Mouse (Mus musculus): ENCODE results near the gene Ctbp2. TPM values are rescaled to one million over a fixed set of nuclear protein-coding genes. Genes with fewer than 3 reads are reported as not detected.

Ctbp2 gene
- total and polyA plus RNA-seq, 3 experiments, result 74.9 to 90.7 TPM; not detected in 1

- no peak for TF ChIP-seq CHD1 (IDR thresholded peaks at IDR 0.05; ENCODE audit: low read depth, low read length)
- no peak for TF ChIP-seq MXI1 (IDR thresholded peaks at IDR 0.05; ENCODE audit: low read depth, low read length)
- no peak for TF ChIP-seq GABPA (IDR thresholded peaks at IDR 0.05; ENCODE audit: low read depth, low read length)
- no peak for TF ChIP-seq TCF12 (IDR thresholded peaks at IDR 0.05; ENCODE audit: low read depth, low read length)
- TF ChIP-seq MAZ (IDR thresholded peaks at IDR 0.05; ENCODE audit: low read depth, low read length), result no peak
- TF ChIP-seq MEF2A (IDR thresholded peaks at IDR 0.05; ENCODE audit: extremely low read depth, insufficient replicate concordance, low read depth, low read length, poor library complexity, severe bottlenecking), result no peak
- TF ChIP-seq ZC3H11A (IDR thresholded peaks at IDR 0.05; ENCODE audit: low read depth, low read length), result no peak
- TF ChIP-seq POLR2A (IDR thresholded peaks at IDR 0.05; ENCODE audit: control insufficient read depth in 1 of 2, insufficient read depth in 1 of 2, low read depth in 1 of 2, low read length in 2 of 2, poor library complexity in 1 of 2), result no peak
- TF ChIP-seq GATA1 (IDR thresholded peaks at IDR 0.05; ENCODE audit: low read depth, low read length), result no peak
- H3K9me3 ChIP-seq (replicated peaks; ENCODE audit: insufficient read depth, low read length), result no peaks in the 10 kb centered on the region
- H3K79me2 ChIP-seq (ENCODE audit: control insufficient read depth, insufficient read depth, low read length, poor library complexity), result no peaks in the 10 kb centered on the region
- H3K27ac ChIP-seq (ENCODE audit: control insufficient read depth, low read depth, low read length), result no peak overlapping the region
- H3K9ac ChIP-seq (ENCODE audit: control insufficient read depth, low read depth, low read length, poor library complexity, severe bottlenecking), result no peak overlapping the region
- no peaks in the 10 kb centered on the region for H3K4me1 ChIP-seq (ENCODE audit: control insufficient read depth in 1 of 2, insufficient read depth in 2 of 2, low read length in 2 of 2)
- no peaks in the 10 kb centered on the region; a peak in 1 of 4 replicates for H3K27me3 ChIP-seq (ENCODE audit: control insufficient read depth in 1 of 2, insufficient read depth in 2 of 2, low read length in 2 of 2)
- H3K36me3 ChIP-seq (ENCODE audit: control insufficient read depth in 1 of 2, insufficient read depth in 2 of 2, low read length in 2 of 2), result no peaks in the 10 kb centered on the region
- no peak for DNase-seq (ENCODE audit: low read depth, low spot score)
- H3K4me3 ChIP-seq (ENCODE audit: control insufficient read depth in 1 of 2, insufficient read depth in 1 of 2, low read depth in 2 of 2, low read length in 2 of 2), result no peak overlapping the region
Observed at GRCm38 (mm10) chr7:133167903-133168302, 43.7 kb upstream of the Ctbp2 start.

- DNase-seq (ENCODE audit: low read depth, low spot score), result no peak
- Histone ChIP-seq H3K9ac (ENCODE audit: control insufficient read depth, low read depth, low read length, poor library complexity, severe bottlenecking) (no peak overlapping the region), H3K79me2 (ENCODE audit: control insufficient read depth, insufficient read depth, low read length, poor library complexity) (no peaks in the 10 kb centered on the region), H3K36me3 (ENCODE audit: control insufficient read depth in 1 of 2, insufficient read depth in 2 of 2, low read length in 2 of 2) (no peaks in the 10 kb centered on the region), H3K4me3 (ENCODE audit: control insufficient read depth in 1 of 2, insufficient read depth in 1 of 2, low read depth in 2 of 2, low read length in 2 of 2) (no peak overlapping the region), H3K4me1 (ENCODE audit: control insufficient read depth in 1 of 2, insufficient read depth in 2 of 2, low read length in 2 of 2) (no peaks in the 10 kb centered on the region), H3K9me3 (replicated peaks; ENCODE audit: insufficient read depth, low read length) (no peaks in the 10 kb centered on the region), H3K27ac (ENCODE audit: control insufficient read depth, low read depth, low read length) (no peak overlapping the region), H3K27me3 (ENCODE audit: control insufficient read depth in 1 of 2, insufficient read depth in 2 of 2, low read length in 2 of 2) (peaks cover 0 to 1% of the 10 kb centered on the region in 2 experiments; a peak in 3 of 4 replicates)
- no peak for TF ChIP-seq POLR2A (IDR thresholded peaks at IDR 0.05; ENCODE audit: control insufficient read depth in 1 of 2, insufficient read depth in 1 of 2, low read depth in 1 of 2, low read length in 2 of 2, poor library complexity in 1 of 2)
- no peak for TF ChIP-seq RAD21 (IDR thresholded peaks at IDR 0.05; ENCODE audit: low read depth, low read length)
- TF ChIP-seq E2F4 (IDR thresholded peaks at IDR 0.05; ENCODE audit: borderline replicate concordance, low read depth, low read length), result no peak
- no peak for TF ChIP-seq MYB (IDR thresholded peaks at IDR 0.05; ENCODE audit: low read depth, low read length)
- TF ChIP-seq BHLHE40 (IDR thresholded peaks at IDR 0.05; ENCODE audit: borderline replicate concordance, low read depth, low read length), result no peak
- no peak for TF ChIP-seq SMC3 (IDR thresholded peaks at IDR 0.05; ENCODE audit: low read depth, low read length)
Observed at GRCm38 (mm10) chr7:133164770-133165169, 40.6 kb upstream of the Ctbp2 start.

GRCm38 (mm10) chr7:133163011-133163410 is 38.9 kb upstream of the Ctbp2 start:
- no peak for TF ChIP-seq RAD21 (IDR thresholded peaks at IDR 0.05; ENCODE audit: low read depth, low read length)
- TF ChIP-seq POLR2A (IDR thresholded peaks at IDR 0.05; ENCODE audit: control insufficient read depth in 1 of 2, insufficient read depth in 1 of 2, low read depth in 1 of 2, low read length in 2 of 2, poor library complexity in 1 of 2), result no peak
- TF ChIP-seq MAX (IDR thresholded peaks at IDR 0.05; ENCODE audit: low read length), result no peak
- no peak for TF ChIP-seq ZKSCAN1 (IDR thresholded peaks at IDR 0.05; ENCODE audit: low read depth, low read length)
- H3K79me2 ChIP-seq (ENCODE audit: control insufficient read depth, insufficient read depth, low read length, poor library complexity), result no peaks in the 10 kb centered on the region
- no peaks in the 10 kb centered on the region for H3K9me3 ChIP-seq (replicated peaks; ENCODE audit: insufficient read depth, low read length)
- no peak overlapping the region for H3K27ac ChIP-seq (ENCODE audit: control insufficient read depth, low read depth, low read length)
- no peak overlapping the region for H3K4me3 ChIP-seq (ENCODE audit: control insufficient read depth in 1 of 2, insufficient read depth in 1 of 2, low read depth in 2 of 2, low read length in 2 of 2)
- H3K9ac ChIP-seq (ENCODE audit: control insufficient read depth, low read depth, low read length, poor library complexity, severe bottlenecking), result no peak overlapping the region
- DNase-seq (ENCODE audit: low read depth, low spot score), result no peak
- H3K27me3 ChIP-seq (ENCODE audit: control insufficient read depth in 1 of 2, insufficient read depth in 2 of 2, low read length in 2 of 2), result peaks cover 0 to 1% of the 10 kb centered on the region in 2 experiments; a peak in 3 of 4 replicates
- H3K36me3 ChIP-seq (ENCODE audit: control insufficient read depth in 1 of 2, insufficient read depth in 2 of 2, low read length in 2 of 2), result no peaks in the 10 kb centered on the region
- H3K4me1 ChIP-seq (ENCODE audit: control insufficient read depth in 1 of 2, insufficient read depth in 2 of 2, low read length in 2 of 2), result no peaks in the 10 kb centered on the region
